Mouse (Mus musculus) E14TG2a.4 (cell line): Measurements from ENCODE around the gene Fbxo41.

Experiments used
- H3K27me3 ChIP-seq: 2 replicates; pipeline ENCODE4 v1.6.1; 2014; ENCODE audit warnings: low read length, control low read depth; ENCODE audit not compliant: insufficient read depth
- H3K36me3 ChIP-seq: 2 replicates; pipeline ENCODE4 v1.6.1; 2014; ENCODE audit warnings: low read length, control low read depth; ENCODE audit not compliant: insufficient read depth
- H3K4me1 ChIP-seq: replicated peaks from 2 replicates; pipeline ENCODE4 v1.6.1; 2014; ENCODE audit warnings: low read depth, low read length, control low read depth
- H3K4me3 ChIP-seq: replicated peaks from 2 replicates; pipeline ENCODE4 v1.5.1; 2014; ENCODE audit warnings: mild to moderate bottlenecking, low read length
- H3K9me3 ChIP-seq: 2 replicates; pipeline ENCODE4 v1.6.1; 2014; ENCODE audit warnings: low read length, control low read depth
- CTCF ChIP-seq: conservative IDR thresholded peaks from 2 replicates; pipeline ENCODE4 v1.5.1; 2014; ENCODE audit warnings: low read length
- NANOG ChIP-seq: IDR thresholded peaks from 2 replicates; pipeline ENCODE4 v1.6.1; 2014; ENCODE audit warnings: borderline replicate concordance, low read length, mixed read lengths
- POU5F1 ChIP-seq: IDR thresholded peaks from 2 replicates; pipeline ENCODE4 v1.6.1; 2014; ENCODE audit warnings: low read length, borderline replicate concordance

The Fbxo41 gene

GRCm38 (mm10) chr6:85513531-85513910 lies 10.7 kb upstream of the Fbxo41 start, which contains the start of gene Egr4:
Egr4 (minus strand) TSS chr6:85513589.
- H3K4me3 ChIP-seq, result peak within 1 kb of the TSS; percentile 80
- peaks cover 13% of the 10 kb centered on the region for H3K4me1 ChIP-seq
- no peaks in the 10 kb centered on the region for H3K36me3 ChIP-seq
- H3K9me3 ChIP-seq, result peaks cover 5% of the 10 kb centered on the region; the same call in 1 of the 2 replicates
- peaks cover 83% of the 10 kb centered on the region for H3K27me3 ChIP-seq
- TF ChIP-seq CTCF, result no peak
- TF ChIP-seq NANOG, result no peak
- no peak for TF ChIP-seq POU5F1

- TF ChIP-seq NANOG (no peak), POU5F1 (no peak), CTCF (no peak)
- Histone ChIP-seq H3K27me3 (peaks cover 90% of the 10 kb centered on the region), H3K4me1 (peaks cover 13% of the 10 kb centered on the region), H3K36me3 (no peaks in the 10 kb centered on the region), H3K4me3 (peak overlapping the region; percentile 80), H3K9me3 (peaks cover 3% of the 10 kb centered on the region; the same call in 1 of the 2 replicates)
Observed at GRCm38 (mm10) chr6:85512577-85513530, 10.1 kb upstream of the Fbxo41 start.

GRCm38 (mm10) chr6:85512056-85512440 lies 9.3 kb upstream of the Fbxo41 start:
- Histone ChIP-seq H3K9me3 (no peaks in the 10 kb centered on the region), H3K4me3 (peak overlapping the region; percentile 80), H3K36me3 (no peaks in the 10 kb centered on the region), H3K27me3 (peaks cover 96% of the 10 kb centered on the region), H3K4me1 (peaks cover 13% of the 10 kb centered on the region)
- TF ChIP-seq CTCF, result no peak
- no peak for TF ChIP-seq NANOG
- no peak for TF ChIP-seq POU5F1

DNA sequence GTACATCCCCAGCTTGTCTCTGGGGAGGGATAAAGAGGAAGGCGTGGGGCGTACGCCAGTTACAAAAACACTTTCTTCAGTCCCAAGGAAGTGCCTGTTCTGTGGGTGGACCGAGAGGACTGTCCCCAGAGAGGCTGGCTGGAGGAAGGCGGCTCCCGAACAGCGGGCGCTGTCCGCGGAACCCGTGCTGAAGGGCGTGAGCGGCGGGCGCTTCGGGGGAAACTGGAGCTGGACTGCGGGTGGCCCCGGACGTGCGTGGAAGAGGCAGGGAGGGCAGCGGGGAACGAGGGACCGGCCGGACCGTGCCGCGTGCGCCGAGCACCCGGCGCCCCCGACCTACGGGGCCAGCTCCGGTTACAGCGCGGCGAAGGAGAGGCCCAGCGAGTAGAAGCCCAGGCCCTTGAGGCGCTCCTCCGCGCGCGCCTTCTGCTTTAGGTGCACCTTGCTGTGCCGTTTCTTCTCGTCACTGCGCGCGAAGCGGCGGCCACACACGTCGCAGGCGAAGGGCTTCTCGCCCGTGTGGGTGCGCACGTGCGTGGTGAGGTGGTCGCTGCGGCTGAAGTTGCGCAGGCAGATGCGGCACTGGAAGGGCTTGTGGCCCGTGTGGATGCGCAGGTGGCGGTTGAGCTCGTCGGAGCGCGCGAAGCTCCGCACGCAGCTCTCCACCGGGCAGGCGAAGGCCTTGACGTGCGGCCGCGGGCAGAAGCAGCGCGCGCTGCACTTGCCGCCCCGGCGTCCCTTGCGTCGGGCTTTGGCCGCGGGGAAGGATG lies 8.7 kb upstream of the Fbxo41 start:
- H3K9me3 ChIP-seq, result no peaks in the 10 kb centered on the region
- H3K27me3 ChIP-seq, result peaks cover 95% of the 10 kb centered on the region
- H3K36me3 ChIP-seq, result no peaks in the 10 kb centered on the region
- TF ChIP-seq NANOG (no peak), POU5F1 (no peak), CTCF (no peak)
- peaks cover 13% of the 10 kb centered on the region for H3K4me1 ChIP-seq
- H3K4me3 ChIP-seq, result peak overlapping the region; percentile 80

- no peaks in the 10 kb centered on the region for H3K36me3 ChIP-seq
- H3K4me1 ChIP-seq, result peaks cover 13% of the 10 kb centered on the region
- H3K27me3 ChIP-seq, result peaks cover 95% of the 10 kb centered on the region
- TF ChIP-seq POU5F1 (no peak), CTCF (peak; percentile 70)
- no peaks in the 10 kb centered on the region for H3K9me3 ChIP-seq
- no peak overlapping the region for H3K4me3 ChIP-seq
Observed at GRCm38 (mm10) chr6:85510476-85510875, 7.7 kb upstream of the Fbxo41 start.

- Histone ChIP-seq H3K4me1 (peaks cover 15% of the 10 kb centered on the region), H3K4me3 (no peak overlapping the region), H3K36me3 (no peaks in the 10 kb centered on the region), H3K27me3 (peaks cover 95% of the 10 kb centered on the region), H3K9me3 (no peaks in the 10 kb centered on the region)
- TF ChIP-seq POU5F1 (no peak), CTCF (no peak), NANOG (no peak)
Observed at GRCm38 (mm10) chr6:85508602-85509001, 5.8 kb upstream of the Fbxo41 start.

GRCm38 (mm10) chr6:85504908-85505307 lies 2.1 kb upstream of the Fbxo41 start:
- TF ChIP-seq NANOG (no peak), CTCF (no peak), POU5F1 (no peak)

More at GRCm38 (mm10) chr6:85504908-85505307, 2.1 kb upstream of the Fbxo41 start:
- no peaks in the 10 kb centered on the region for H3K36me3 ChIP-seq
- peaks cover 20% of the 10 kb centered on the region for H3K4me1 ChIP-seq
- no peak overlapping the region for H3K4me3 ChIP-seq
- H3K27me3 ChIP-seq, result peaks cover 81% of the 10 kb centered on the region
- H3K9me3 ChIP-seq, result no peaks in the 10 kb centered on the region
